In the genomic region with DNA sequence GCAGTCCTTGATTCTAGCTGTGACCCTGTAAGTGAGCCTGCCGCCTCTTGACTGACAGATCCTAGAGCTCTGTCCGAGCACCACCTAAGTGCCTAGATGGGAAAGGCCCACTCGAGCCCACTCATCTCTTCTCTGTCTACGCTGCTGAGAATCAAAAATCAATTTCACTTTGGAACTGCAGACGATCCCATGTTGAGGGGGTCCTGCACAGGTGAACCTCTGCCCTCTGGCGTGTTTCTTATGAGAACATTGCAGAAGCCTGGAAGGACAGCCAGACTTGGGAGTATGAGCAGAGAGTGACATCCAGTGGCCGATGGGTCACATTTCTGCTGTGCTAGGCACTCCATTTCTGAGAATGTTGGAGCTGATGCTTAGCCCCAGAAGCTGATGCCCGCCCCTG, we compare ENCODE assay signal across 8 mouse cellular contexts. TPM values are rescaled to one million over a fixed set of nuclear protein-coding genes. Genes with fewer than 3 reads are reported as not detected.
DNase-seq lines count a peak whose midpoint lies in the region; ATAC-seq and TF ChIP-seq lines count a peak whose summit lies in the region.

No protein-coding gene starts in this region.

- H3K4me1 ChIP-seq in testis, adult 2 months (ENCODE audit: control insufficient read depth, insufficient read depth, low read length): peaks cover 7% of the 10 kb centered on the region
- peaks cover 18% of the 10 kb centered on the region for H3K4me1 ChIP-seq in bone marrow macrophage, adult 2 months (ENCODE audit: control insufficient read depth, insufficient read depth, low read length)
- H3K4me1 ChIP-seq in intestine, postnatal 0 days (replicated peaks; ENCODE audit: control insufficient read depth, insufficient read depth, low read length): no peaks in the 10 kb centered on the region
- peaks cover 7% of the 10 kb centered on the region; the same call in 1 of the 2 replicates for H3K4me1 ChIP-seq in lung, embryonic 14.5 days (ENCODE audit: insufficient read depth)
- no peaks in the 10 kb centered on the region for H3K4me1 ChIP-seq in neural tube, embryonic 15.5 days

- no peak overlapping the region for H3K4me3 ChIP-seq in testis, adult 2 months (ENCODE audit: control insufficient read depth, low read depth, low read length)
- no peak overlapping the region for H3K4me3 ChIP-seq in bone marrow macrophage, adult 2 months (ENCODE audit: insufficient read depth, low read length)
- H3K4me3 ChIP-seq in intestine, postnatal 0 days (ENCODE audit: low read depth, low read length): no peak overlapping the region
- no peak overlapping the region for H3K4me3 ChIP-seq in lung, embryonic 14.5 days (ENCODE audit: low read depth, low read length)
- no peak overlapping the region for H3K4me3 ChIP-seq in neural tube, embryonic 15.5 days (replicated peaks)

- H3K9me3 ChIP-seq in intestine, postnatal 0 days (ENCODE audit: control insufficient read depth): no peaks in the 10 kb centered on the region
- no peaks in the 10 kb centered on the region for H3K9me3 ChIP-seq in lung, embryonic 14.5 days (ENCODE audit: low read depth, low read length)
- no peaks in the 10 kb centered on the region for H3K9me3 ChIP-seq in neural tube, embryonic 15.5 days (replicated peaks)

- WGBS in intestine, postnatal 0 days: 50% methylated on average over 8 of the region's 8 CpGs
- WGBS in lung, embryonic 14.5 days: 39% methylated on average over 8 of the region's 8 CpGs
- 61% methylated on average over 8 of the region's 8 CpGs for WGBS in neural tube, embryonic 15.5 days

- H3K9ac ChIP-seq in intestine, postnatal 0 days (ENCODE audit: low read depth, low read length): no peak overlapping the region
- H3K9ac ChIP-seq in lung, embryonic 14.5 days: no peak overlapping the region
- H3K9ac ChIP-seq in neural tube, embryonic 15.5 days (replicated peaks): no peak overlapping the region

- no peaks in the 10 kb centered on the region for H3K27me3 ChIP-seq in testis, adult 2 months (ENCODE audit: control insufficient read depth, insufficient read depth, low read length)
- no peaks in the 10 kb centered on the region for H3K27me3 ChIP-seq in intestine, postnatal 0 days (replicated peaks; ENCODE audit: control insufficient read depth, insufficient read depth, low read length)
- no peaks in the 10 kb centered on the region for H3K27me3 ChIP-seq in lung, embryonic 14.5 days (ENCODE audit: insufficient read depth, low read length)
- H3K27me3 ChIP-seq in neural tube, embryonic 15.5 days (replicated peaks): no peaks in the 10 kb centered on the region

- no peak overlapping the region for H3K4me2 ChIP-seq in intestine, postnatal 0 days (replicated peaks; ENCODE audit: low read depth)
- no peak overlapping the region for H3K4me2 ChIP-seq in lung, embryonic 14.5 days
- H3K4me2 ChIP-seq in neural tube, embryonic 15.5 days: no peak overlapping the region

- peak; percentile 18; the same call in 1 of the 2 replicates for TF ChIP-seq CTCF in testis, adult 2 months (IDR thresholded peaks at IDR 0.05; ENCODE audit: control insufficient read depth, insufficient read depth, insufficient replicate concordance, low read depth, low read length)
- TF ChIP-seq CTCF in bone marrow macrophage, adult 2 months (IDR thresholded peaks at IDR 0.05; ENCODE audit: low read depth, low read length): peak; percentile 83
- TF ChIP-seq CTCF in intestine, postnatal 0 days (IDR thresholded peaks at IDR 0.05; ENCODE audit: low read depth): peak; percentile 93
- peak; percentile 77 for TF ChIP-seq CTCF in lung, embryonic 14.5 days (IDR thresholded peaks at IDR 0.05; ENCODE audit: low read depth)

- no peaks in the 10 kb centered on the region for H3K36me3 ChIP-seq in testis, adult 2 months (ENCODE audit: control insufficient read depth, insufficient read depth, low read length)
- H3K36me3 ChIP-seq in intestine, postnatal 0 days (ENCODE audit: control insufficient read depth, insufficient read depth): no peaks in the 10 kb centered on the region
- no peaks in the 10 kb centered on the region for H3K36me3 ChIP-seq in lung, embryonic 14.5 days (ENCODE audit: insufficient read depth)
- H3K36me3 ChIP-seq in neural tube, embryonic 15.5 days: no peaks in the 10 kb centered on the region

- H3K27ac ChIP-seq in testis, adult 2 months (ENCODE audit: control insufficient read depth, insufficient read depth, low read depth, low read length): no peak overlapping the region
- 0 out of 2 replicates have a peak overlapping the region, but pooled peaks have one; percentile 83 for H3K27ac ChIP-seq in bone marrow macrophage, adult 2 months (ENCODE audit: insufficient read depth, low read depth, low read length)
- H3K27ac ChIP-seq in intestine, postnatal 0 days (ENCODE audit: low read depth, low read length): no peak overlapping the region
- H3K27ac ChIP-seq in lung, embryonic 14.5 days (ENCODE audit: low read depth): no peak overlapping the region
- H3K27ac ChIP-seq in neural tube, embryonic 15.5 days (replicated peaks): no peak overlapping the region

- no peak for TF ChIP-seq POLR2A in testis, adult 2 months (IDR thresholded peaks at IDR 0.05; ENCODE audit: control insufficient read depth, low read depth, low read length)
- TF ChIP-seq POLR2A in bone marrow macrophage, adult 2 months (IDR thresholded peaks at IDR 0.05; ENCODE audit: borderline replicate concordance, low read depth, low read length): no peak

- no peak for DNase-seq in testis, postnatal 14 days (ENCODE audit: low spot score)
- peak; percentile 15 for DNase-seq in gastrocnemius, postnatal 10 days
- peak; percentile 84 for DNase-seq in lung, embryonic 14.5 days

- no peak for ATAC-seq in intestine, postnatal 0 days
- ATAC-seq in lung, embryonic 14.5 days (ENCODE audit: insufficient read depth): peak; percentile 85; the same call in 1 of the 2 replicates
- ATAC-seq in neural tube, embryonic 15.5 days (ENCODE audit: low FRiP score): peak; percentile 85
- ATAC-seq in erythroblast, adult 5-6 weeks (replicated peaks; ENCODE audit: low FRiP score, poor library complexity, severe bottlenecking): no peak

RNA-seq across cellular contexts. Expression of gene Il20ra, which starts 19.4 kb away (rescaled TPM):
- polyA plus RNA-seq in testis, adult 2 months (2012; rRNA removed): 0.64 and 1.0 TPM in 2 replicates
- polyA plus RNA-seq in bone marrow macrophage, adult 2 months (2012; ENCODE audit: insufficient read depth, insufficient read length, missing spikeins): not detected in 2 replicates
- total RNA-seq in gastrocnemius, postnatal 10 days (2021): not detected
- polyA plus RNA-seq in intestine, postnatal 0 days (2015; fragmentation: Nextera tagmentation; extraction: Ambion mirVana): 0.05 and 0.09 TPM in 2 replicates
- polyA plus RNA-seq in lung, embryonic 14.5 days (2014; fragmentation: Nextera tagmentation; extraction: Ambion mirVana): 0.20 TPM in 1 of 2 replicates, not detected in the other
- 1.2 and 1.6 TPM in 2 replicates for polyA plus RNA-seq in neural tube, embryonic 15.5 days (2015; fragmentation: Nextera tagmentation; extraction: Ambion mirVana)
- not detected in 2 replicates for total RNA-seq in erythroblast, adult 5-6 weeks (2015; ENCODE audit: low replicate concordance)
- total RNA-seq in erythroblast, adult 5-6 weeks (2017; ENCODE audit: low replicate concordance): 0.28 and 0.77 TPM in 2 replicates

Comparison
In these comparisons a context has a peak if more than half of its experiments do, and no peak if none do; other contexts are left out.
1. CTCF ChIP-seq: peak in every context shown above with its lines; median percentile 93 in intestine, postnatal 0 days; 83 in bone marrow macrophage, adult 2 months; 77 in lung, embryonic 14.5 days; 18 in testis, adult 2 months.
2. ATAC-seq: peak in lung, embryonic 14.5 days (single experiment) and neural tube, embryonic 15.5 days (single experiment); none in intestine, postnatal 0 days (single experiment) and erythroblast, adult 5-6 weeks (single experiment).